Mouse (Mus musculus): ENCODE results near the gene Lasp1.

Gene Lasp1

GRCm38 (mm10) chr11:97793165-97793564 lies 5.6 kb upstream of the Lasp1 start:
- CTCF ChIA-PET = interaction anchor here (0.5 to 0.7 kb wide), 3 partner anchors 8 to 244 kb away, joined by 5 to 10 read pairs (median 5); no protein-coding TSS in a partner anchor

DNA sequence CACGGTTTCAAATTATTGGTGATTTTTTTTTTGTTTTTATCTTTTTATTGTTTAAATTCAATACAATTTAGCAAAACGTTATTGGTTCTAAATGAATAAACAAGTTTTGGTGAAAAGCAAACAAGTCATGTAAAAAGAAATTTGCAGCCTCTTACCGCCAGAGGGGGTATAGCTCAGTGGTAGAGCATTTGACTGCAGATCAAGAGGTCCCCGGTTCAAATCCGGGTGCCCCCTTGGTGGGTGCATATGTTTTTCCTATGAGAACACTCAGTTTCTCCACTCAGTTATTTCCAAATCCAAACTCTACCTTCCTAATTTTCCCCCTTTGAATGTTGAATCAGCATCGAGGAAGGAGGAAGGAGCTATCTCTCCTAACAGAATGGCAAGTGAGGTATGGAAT lies 1.9 kb upstream of the Lasp1 start:
- CTCF ChIA-PET = interaction anchor here (0.6 kb wide), 1 partner anchor 498 kb away, joined by 5 read pairs; no protein-coding TSS in a partner anchor

DNA sequence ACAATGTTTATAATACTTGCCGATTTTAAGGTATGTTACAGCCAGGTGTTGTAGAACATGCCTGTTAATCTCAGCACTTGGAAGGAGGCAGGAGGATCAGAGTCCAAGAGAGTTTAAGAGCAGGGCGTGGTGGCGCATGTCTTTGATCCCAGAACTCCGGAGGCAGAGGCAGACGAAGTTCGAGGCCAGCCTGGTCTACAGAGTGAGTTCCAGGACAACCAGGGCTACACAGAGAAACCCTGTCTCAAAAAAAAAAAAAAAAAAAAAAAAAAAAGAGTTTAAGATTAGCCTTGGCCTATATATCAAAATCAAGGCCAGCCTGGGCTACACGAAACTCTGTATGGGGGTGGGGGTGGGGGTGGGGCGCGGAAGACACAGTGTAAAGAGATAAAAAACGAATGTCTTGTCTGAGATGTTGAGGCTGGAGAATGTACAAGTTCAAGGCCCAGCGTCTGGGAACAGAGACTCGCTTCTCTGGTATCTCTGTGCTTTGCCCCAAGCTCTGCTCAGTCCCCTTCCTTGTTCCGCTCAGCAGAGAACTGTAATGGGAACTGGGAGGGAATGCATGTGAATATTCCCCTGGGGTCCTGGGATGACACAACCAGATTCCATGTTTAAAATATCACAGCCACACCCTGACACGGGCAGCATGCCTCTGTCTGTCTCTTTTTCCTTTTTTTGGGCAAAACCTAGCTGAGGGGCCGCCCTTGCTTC lies 1.3 kb upstream of the Lasp1 start:
- CTCF ChIA-PET = interaction anchor here (0.5 to 0.6 kb wide), 3 partner anchors 67 to 1075 kb away, joined by 5 to 18 read pairs (median 14); no protein-coding TSS in a partner anchor

GRCm38 (mm10) chr11:97798083-97798435 lies 741 bp upstream of the Lasp1 start:
- CTCF ChIA-PET = interaction anchor here (0.5 to 0.7 kb wide), 3 partner anchors 67 to 1076 kb away, joined by 8 to 18 read pairs (median 14); no protein-coding TSS in a partner anchor

GRCm38 (mm10) chr11:97799146-97799993 lies 570 bp downstream of the Lasp1 start:
- CTCF ChIA-PET = interaction anchor here (0.6 kb wide), 1 partner anchor 223 kb away, joined by 5 read pairs; no protein-coding TSS in a partner anchor

GRCm38 (mm10) chr11:97799994-97800690 lies 1.3 kb downstream of the Lasp1 start:
- CTCF ChIA-PET = no interaction called here

DNA sequence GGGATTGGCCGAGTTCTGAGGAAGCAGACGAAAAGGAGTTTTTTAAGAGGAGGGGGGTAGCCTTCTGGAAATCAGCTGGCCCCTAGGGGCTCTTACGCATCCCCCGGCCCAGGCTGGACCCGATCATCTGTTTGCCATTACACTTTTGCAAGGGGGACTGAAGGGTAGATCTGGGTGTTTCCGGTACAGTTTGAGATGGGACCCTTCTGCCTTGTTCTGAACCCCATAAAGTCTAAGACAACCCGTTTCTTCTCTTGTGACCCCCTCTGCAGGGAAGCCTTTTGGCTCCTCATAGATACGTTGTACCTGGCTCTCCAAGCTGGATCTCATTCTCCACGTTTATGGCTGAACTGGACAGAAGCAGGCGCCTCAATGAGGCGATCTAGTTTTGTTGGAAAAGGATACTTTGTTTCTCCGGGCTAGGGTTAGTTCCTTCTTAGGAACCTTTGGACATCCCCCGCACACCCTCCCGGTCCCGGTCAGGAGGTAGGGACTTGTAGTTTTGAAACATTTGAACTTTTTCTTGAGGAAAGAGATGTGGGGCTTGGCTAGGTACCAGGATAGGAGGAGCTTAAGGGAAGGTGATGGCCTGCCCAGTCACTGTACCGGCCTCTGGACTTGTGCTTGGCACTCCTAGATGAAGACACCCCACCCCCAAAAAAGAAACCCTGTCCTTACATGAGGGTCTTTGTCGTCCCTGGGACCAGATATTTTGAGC lies 2.0 kb downstream of the Lasp1 start:
- CTCF ChIA-PET = no interaction called here

- CTCF ChIA-PET = interaction anchor here (0.6 kb wide), 1 partner anchor 8 kb away, joined by 10 read pairs; no protein-coding TSS in a partner anchor
Observed at GRCm38 (mm10) chr11:97801409-97802193, 2.8 kb downstream of the Lasp1 start.

GRCm38 (mm10) chr11:97802194-97802470 lies 3.3 kb downstream of the Lasp1 start:
- CTCF ChIA-PET = interaction anchor here (0.6 kb wide), 1 partner anchor 693 kb away, joined by 3 read pairs; no protein-coding TSS in a partner anchor

DNA sequence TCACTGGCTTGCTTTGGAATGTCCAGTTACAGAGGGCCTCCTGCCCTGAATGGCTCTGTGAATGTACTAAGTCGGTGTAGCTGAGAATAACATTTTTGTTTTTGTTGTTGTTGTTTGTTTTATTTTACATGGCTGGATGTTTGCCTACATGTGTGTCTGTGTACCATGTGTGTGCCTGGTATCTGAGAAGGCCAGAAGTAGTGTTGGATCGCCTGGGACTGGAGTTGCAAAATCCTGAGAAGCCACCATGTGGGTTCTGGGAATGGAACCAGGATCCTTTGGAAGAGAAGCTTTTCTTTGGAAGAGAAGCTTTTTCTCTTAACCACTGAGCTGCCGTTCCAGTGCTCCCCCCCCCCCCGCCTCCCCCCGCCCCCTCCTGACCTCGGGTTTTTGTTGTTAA lies 3.7 kb downstream of the Lasp1 start:
- CTCF ChIA-PET = interaction anchor here (0.6 kb wide), 1 partner anchor 692 kb away, joined by 3 read pairs; no protein-coding TSS in a partner anchor

DNA sequence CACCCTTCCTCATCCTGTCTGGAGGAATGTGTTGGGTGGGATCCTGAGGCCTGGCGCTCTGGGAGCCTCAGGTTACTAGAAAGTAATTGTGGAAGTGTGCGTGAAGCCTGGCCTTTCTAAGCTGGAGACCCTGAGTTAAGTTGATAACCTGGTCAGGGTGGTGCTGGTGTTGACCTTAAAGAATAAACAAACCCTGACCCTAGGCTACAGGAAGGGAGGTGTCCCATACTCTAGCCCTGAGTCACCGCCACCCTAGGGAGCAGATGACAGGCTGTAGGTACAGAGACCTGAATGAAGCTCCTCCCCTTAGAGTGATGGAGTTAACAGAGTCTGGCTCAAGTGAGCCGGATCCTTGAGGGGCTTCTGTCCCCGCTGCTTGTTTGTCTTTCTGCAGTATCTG lies 5.0 kb downstream of the Lasp1 start:
- CTCF ChIA-PET = no interaction called here

GRCm38 (mm10) chr11:97804841-97805661 lies 6.3 kb downstream of the Lasp1 start:
- CTCF ChIA-PET = interaction anchor here (0.6 to 1.2 kb wide), 3 partner anchors 11 to 79 kb away, joined by 3 to 4 read pairs (median 3); partner anchors contain the start of gene Fbxo47

GRCm38 (mm10) chr11:97805662-97806612 lies 7.1 kb downstream of the Lasp1 start:
- CTCF ChIA-PET = interaction anchor here (0.6 to 1.2 kb wide), 3 partner anchors 11 to 78 kb away, joined by 3 to 4 read pairs (median 3); partner anchors contain the start of gene Fbxo47

DNA sequence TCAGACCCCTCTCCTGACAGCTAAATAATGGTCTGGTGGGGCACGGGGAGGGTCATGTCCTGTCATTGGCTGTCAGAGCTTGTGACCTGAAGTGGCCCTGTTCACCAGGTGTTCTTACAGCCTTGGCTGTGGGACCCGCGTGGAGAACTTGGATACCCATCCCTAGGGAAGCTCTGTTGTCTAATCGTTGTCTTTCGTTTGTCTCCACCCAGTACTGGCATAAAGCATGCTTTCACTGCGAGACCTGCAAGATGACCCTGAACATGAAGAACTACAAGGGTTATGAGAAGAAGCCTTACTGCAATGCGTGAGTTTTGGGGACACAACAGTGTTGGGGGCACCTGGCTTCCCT lies 7.8 kb downstream of the Lasp1 start:
- CTCF ChIA-PET = no interaction called here

DNA sequence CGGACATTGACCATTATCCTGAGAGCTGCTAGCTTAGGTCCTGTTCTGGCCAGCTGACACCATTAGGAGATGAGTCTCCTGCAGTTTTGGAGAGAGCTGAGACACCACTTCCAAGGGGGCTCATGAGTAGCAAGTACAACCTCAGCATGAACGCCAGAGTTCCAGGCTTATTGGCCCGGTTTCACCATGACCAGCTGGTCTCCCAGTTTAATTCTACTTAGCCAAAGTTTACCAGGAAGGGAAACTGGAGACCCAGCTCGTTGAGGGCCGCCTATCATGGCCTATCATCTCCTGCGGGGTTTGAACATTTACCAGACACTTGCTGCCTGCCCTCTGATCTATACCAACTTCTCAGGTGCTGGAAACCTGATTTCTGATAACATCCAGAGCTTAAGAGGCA lies 8.8 kb downstream of the Lasp1 start:
- CTCF ChIA-PET = no interaction called here

DNA sequence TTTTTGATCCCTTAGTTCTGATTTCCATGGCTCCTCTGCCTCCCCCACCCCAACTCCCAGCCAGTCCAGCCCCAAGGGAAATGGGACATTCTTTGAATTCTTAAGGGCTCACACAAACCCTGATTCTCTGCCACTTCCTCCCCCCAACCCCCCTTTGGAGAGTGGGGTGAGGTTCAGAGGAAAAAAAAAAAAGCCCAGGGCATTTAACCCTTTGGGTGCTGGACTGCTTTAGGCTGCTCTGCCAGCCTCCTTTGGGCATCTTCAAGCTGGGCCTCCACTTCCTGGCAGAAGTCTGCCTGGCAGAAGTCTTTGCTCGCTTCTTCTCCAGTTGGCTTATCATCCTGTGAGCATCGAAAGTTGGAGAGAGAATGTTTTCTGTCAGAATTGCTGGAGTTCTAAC lies 9.3 kb downstream of the Lasp1 start:
- CTCF ChIA-PET = interaction anchor here (0.9 kb wide), 1 partner anchor 194 kb away, joined by 3 read pairs; no protein-coding TSS in a partner anchor

DNA sequence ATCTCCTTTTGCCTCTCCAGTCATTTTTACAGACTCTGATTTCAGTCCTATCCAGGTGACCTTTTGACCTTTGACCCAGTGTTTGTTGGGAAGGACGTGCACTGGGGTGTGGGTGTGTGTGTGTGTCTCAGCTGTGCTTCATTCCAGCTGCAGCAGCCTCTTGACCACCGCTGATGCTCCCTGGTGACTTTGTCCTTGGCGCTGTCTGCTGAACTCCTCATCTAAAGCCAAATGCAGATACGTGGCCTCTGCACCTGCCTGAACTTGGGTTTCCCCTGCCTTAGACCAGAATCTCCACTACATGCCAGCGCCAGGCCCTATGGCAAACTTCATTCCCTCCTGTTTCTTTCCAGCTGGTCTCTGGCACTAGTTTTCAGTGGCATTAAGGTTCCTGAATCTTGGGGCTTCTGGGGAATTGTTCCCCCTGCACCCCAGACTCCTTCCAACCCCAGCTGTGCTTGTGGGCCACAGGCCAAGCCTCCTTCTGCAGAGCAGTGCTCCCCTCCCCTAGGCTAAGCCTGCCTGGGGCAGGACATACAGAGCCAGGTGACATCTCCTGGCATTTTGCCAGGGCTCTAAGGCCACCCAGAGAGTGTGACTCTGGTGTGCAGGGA lies 9.9 kb downstream of the Lasp1 start:
- CTCF ChIA-PET = interaction anchor here (0.9 kb wide), 1 partner anchor 193 kb away, joined by 3 read pairs; no protein-coding TSS in a partner anchor
